Mouse (Mus musculus) urinary bladder, adult 2 months (tissue): Measurements from ENCODE around the gene Syt6. TPM values are rescaled to one million over a fixed set of nuclear protein-coding genes. Genes with fewer than 3 reads are reported as not detected.

ENCODE experiments used
- DNase-seq: peaks from one replicate; pipeline ENCODE4 v3.0.0; 2022; ENCODE audit warnings: low spot score
- polyA plus RNA-seq: library from polyadenylated mRNA; depleted of rRNA; stranded (reverse); fragments of >200 nt; gene quantifications from 2 replicates; pipeline ENCODE4 v1.2.3, GENCODE M21; 2012; rRNA removed

The Syt6 gene
- polyA plus RNA-seq, 1 experiment: 0.01 TPM

GRCm38 (mm10) chr3:103647164-103647867 lies 72.3 kb downstream of the Syt6 start:
- no peak for DNase-seq

GRCm38 (mm10) chr3:103648486-103648885 lies 73.5 kb downstream of the Syt6 start:
- no peak for DNase-seq

GRCm38 (mm10) chr3:103649716-103650115 lies 74.7 kb downstream of the Syt6 start:
- no peak for DNase-seq

GRCm38 (mm10) chr3:103650406-103650805 lies 75.4 kb downstream of the Syt6 start:
- no peak for DNase-seq

DNA sequence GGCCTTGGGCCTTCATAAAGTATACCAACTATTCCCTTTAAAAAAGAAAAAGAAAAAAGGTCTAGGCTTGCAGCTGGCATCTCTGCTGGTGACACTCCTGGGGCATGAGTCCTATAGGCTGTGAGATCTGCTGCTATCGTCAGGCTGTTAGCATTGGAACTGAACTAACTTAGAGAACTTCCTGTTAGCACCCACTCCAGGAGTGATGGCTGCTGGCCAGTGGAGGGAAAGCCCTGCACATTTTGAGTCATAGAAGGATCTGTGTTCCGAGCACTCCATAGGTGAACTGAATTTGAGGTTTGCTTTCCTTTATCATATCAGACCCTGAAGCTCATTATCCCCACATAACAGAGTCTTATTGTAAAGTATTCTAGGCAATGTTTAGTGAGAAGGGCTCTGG lies 85.0 kb downstream of the Syt6 start:
- no peak for DNase-seq

DNA sequence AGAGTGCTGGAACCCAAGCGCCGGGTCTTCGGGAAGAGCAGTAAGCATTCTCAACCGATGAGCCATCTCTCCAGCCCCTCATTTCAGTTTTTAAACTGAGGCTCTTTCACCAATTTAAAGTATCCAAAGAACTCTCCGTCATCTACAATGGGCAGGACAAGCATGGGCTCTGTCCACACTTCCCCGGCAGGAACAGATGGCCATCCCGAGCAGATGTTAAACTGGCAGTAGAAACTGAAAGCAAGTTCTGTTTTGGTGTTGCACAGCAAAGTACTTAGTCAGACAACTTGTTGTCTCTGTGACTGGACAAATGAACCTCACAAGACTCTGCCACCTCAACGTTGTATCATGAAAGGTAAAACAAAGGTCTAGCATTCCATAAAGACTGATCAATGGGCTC lies 86.7 kb downstream of the Syt6 start:
- DNase-seq: no peak

GRCm38 (mm10) chr3:103663385-103663784 lies 88.4 kb downstream of the Syt6 start:
- DNase-seq: no peak

DNA sequence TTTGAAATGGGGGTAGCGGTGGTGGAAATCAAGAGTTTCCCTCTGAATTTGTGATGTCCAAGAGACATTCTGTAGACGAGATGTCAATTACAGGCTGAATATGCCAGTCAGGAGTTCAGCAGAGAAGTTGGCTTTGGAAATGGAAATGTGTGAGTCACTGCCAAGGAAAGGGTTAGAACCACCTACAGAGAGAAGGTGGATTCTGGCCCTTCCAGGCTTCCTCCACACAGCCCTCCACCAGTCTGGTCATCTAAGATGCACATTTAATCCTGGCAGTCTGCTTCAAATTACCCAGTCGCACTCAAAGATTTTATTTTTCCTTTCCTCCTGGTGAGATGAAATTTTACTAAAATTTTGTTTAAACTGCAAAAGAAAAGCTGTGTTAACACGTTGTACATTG lies 97.1 kb downstream of the Syt6 start:
- DNase-seq: no peak

DNA sequence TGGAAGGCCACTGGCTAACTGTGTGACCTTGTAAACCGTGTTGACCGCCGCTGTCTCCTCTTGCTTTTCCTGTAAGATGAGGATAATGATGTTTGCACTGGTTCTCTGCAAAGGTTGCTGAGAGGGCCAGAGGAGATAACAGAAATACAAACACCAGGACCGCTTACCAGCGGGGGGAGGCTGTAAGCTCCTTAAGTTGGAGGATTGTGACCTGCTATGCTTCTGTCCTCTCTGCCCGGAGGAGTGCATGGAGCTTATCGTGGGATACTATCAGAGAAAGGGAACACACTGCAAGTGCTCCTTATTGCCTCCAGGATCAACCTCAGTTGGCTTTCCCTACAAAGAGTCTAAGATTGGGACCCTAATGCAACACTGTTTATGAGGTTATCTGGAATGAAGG lies 97.7 kb downstream of the Syt6 start:
- DNase-seq: no peak

DNA sequence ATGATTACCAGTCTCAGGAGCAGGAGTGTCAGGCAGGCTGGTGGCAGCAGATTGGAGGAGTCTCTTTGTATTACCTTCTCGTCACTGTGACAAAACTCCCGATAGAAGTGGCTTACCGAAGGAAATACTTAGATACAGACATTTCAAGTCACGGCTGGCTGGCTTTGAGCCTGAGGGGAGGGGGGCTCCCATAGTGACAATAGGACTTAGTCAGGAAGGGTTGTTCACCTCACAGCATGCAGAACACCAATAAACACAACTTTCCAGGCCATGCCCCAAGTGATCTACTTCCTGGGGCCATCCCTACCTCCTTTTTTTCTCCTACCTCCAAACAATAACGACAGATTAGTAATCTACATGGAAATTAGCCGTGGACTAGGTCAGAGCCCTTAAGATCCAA lies 103.8 kb downstream of the Syt6 start:
- DNase-seq: no peak

DNA sequence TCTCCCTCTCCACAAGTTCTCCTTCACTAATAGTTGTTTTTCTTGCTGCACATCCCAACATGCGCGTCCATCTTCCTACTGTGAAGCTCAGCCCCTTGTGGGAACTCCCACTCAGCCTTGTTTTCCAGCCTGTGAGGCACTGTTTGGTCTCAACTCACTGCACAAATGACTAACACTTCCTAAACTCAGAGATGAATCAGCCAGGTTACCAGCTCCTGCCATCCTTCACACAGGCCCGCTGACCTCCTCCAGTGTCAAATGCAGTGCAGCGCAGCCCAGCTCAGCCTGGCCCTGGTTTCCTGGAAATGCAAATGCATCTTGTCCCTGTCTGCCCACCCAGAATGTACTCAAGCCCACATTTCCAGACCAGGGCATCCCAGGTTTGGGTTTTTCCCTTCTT lies 107.4 kb downstream of the Syt6 start:
- no peak for DNase-seq

DNA sequence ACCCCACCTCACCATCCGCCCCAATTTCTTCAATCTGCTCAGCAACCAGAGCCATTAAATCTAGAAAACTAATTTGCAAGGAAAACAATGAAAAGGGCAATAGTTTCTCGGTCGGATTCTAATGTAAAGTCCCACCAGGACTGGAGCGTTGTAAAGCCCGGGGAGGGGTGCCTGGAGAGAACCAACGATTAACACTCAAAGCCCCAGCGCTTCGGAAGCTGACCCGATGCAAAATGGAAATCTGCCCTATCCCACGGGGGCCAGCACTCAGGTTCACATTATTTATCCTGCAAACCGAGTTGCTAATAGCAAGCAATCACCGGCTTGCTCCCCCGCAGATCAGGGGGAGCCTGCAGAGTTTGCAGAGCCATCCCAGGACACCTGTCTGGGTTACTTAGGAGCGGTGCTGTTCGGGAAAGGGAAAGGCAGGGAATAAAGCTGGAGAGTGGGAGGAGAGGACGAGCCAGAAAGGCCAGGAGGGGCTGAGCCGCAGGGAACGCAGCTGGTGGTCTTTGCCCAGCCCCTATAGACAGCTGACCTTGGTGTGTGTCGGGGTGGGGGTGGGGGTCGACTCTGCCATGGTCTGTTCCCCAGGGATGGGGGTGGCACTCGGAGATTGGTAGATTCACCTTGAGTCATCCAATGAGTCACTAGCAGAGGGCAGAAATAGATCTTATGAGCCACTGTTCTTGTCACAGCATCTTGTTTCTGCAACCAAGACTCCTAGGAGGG lies 108.4 kb downstream of the Syt6 start:
- DNase-seq: no peak

DNA sequence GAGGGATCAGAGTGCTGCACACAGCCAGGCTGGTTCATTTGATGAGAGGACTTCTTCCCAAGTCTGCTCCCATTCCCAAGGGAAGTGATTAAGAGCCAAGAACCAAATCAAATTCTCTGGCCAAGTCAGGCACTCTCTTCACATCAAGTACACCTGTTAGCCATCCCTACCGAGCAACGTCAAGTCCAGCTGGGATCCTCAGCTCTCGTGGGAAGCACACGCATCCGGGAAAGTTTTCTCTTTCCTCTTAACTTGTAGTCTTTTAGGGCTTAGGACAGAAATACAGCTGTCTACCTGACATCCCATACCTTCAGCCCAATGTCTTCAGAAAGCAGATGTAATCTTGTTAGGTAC lies 108.9 kb downstream of the Syt6 start:
- no peak for DNase-seq

GRCm38 (mm10) chr3:103689043-103689442 lies 114.0 kb downstream of the Syt6 start:
- no peak for DNase-seq

- no peak for DNase-seq
Measured at GRCm38 (mm10) chr3:103690506-103690905, 115.5 kb downstream of the Syt6 start.

Other genes with a start within 250 kb of the Syt6 start
- 0.28 and 0.41 TPM in 2 replicates for gene Atg4a-ps, start 70.8 kb downstream of the Syt6 start, polyA plus RNA-seq
- 23.7 and 36.4 TPM in 2 replicates for gene Olfml3, start 162.8 kb downstream of the Syt6 start, polyA plus RNA-seq
- gene Gm10964, start 164.1 kb downstream of the Syt6 start, polyA plus RNA-seq: not detected in 2 replicates
- 31.6 and 44.1 TPM in 2 replicates for gene Hipk1, start 216.3 kb downstream of the Syt6 start, polyA plus RNA-seq
- 7.5 and 8.1 TPM in 2 replicates for gene Dclre1b, start 234.2 kb downstream of the Syt6 start, polyA plus RNA-seq
- gene Ap4b1, start 234.3 kb downstream of the Syt6 start, polyA plus RNA-seq: 20.5 and 22.3 TPM in 2 replicates
- gene Gm43064, start 234.3 kb downstream of the Syt6 start, polyA plus RNA-seq: 0.06 and 0.34 TPM in 2 replicates